ENCODE assay signal across 8 mouse cellular contexts in the genomic region with DNA sequence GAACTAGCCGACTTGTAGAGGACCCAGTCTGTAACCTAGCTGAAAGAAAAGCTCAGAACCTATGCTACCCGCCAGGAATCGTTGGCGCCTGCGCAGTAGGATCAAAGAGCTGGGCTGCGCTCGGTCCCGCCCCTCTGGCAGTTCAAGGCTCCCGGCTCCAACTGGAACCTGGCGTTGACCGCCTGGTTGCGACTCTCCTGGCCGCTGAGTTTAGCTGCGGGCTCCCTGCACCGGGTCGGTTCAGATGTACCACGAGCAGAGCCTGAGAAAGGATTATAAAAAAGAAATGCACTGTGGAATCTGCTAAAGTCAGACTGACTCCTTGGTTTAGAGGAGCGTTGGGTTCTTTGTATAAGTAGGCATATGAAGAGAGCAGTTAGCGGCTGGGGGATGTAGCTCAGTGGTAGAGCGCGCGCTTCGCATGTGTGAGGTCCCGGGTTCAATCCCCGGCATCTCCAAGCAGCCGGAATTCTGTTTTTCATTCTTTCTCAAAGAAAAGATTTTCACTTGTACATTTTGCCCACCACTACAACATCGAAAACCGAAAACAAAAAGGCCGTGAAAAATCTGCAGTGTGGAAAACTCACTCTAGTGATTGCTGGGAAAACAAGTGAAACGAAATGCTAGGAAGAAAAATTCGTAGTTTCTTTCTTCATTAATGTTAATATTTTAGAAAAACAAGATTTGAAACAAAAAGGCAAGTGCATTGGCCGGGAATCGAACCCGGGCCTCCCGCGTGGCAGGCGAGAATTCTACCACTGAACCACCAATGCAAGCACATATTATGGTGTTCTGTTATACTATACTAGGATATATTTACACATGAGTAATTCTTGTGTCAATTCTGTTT. TPM values are rescaled to one million over a fixed set of nuclear protein-coding genes. Genes with fewer than 3 reads are reported as not detected.
DNase-seq lines count a peak whose midpoint lies in the region; ATAC-seq lines count a peak whose summit lies in the region.

No protein-coding gene starts in this region.

- H3K4me2 ChIP-seq in hindbrain, embryonic 16.5 days (ENCODE audit: low read length) = peak overlapping the region; percentile 62

- H3K27ac ChIP-seq in hindbrain, embryonic 16.5 days (ENCODE audit: low read depth, low read length) = peak overlapping the region; percentile 97
- peak overlapping the region; percentile 56 for H3K27ac ChIP-seq in macrophage

- WGBS in hindbrain, embryonic 16.5 days = under 1% methylated on average over 37 of the region's 37 CpGs
- WGBS in macrophage (ENCODE audit: missing documents) = under 1% methylated on average over 37 of the region's 37 CpGs

- H3K4me1 ChIP-seq in hindbrain, embryonic 16.5 days (ENCODE audit: control insufficient read depth, insufficient read depth, low read depth, low read length) = no peaks in the 10 kb centered on the region; the same call in none of the 2 replicates

- peak; percentile 99 for ATAC-seq in hindbrain, embryonic 16.5 days

- no peaks in the 10 kb centered on the region for H3K9me3 ChIP-seq in hindbrain, embryonic 16.5 days (ENCODE audit: control insufficient read depth, low read length)

- H3K9ac ChIP-seq in hindbrain, embryonic 16.5 days (ENCODE audit: low read depth, low read length) = peak overlapping the region; percentile 82

- no peaks in the 10 kb centered on the region for H3K27me3 ChIP-seq in hindbrain, embryonic 16.5 days (replicated peaks; ENCODE audit: control insufficient read depth, insufficient read depth, low read length)

- H3K4me3 ChIP-seq in hindbrain, embryonic 16.5 days (ENCODE audit: low read length) = peak overlapping the region; percentile 73
- peak overlapping the region; percentile 51 for H3K4me3 ChIP-seq in macrophage (ENCODE audit: inconsistent target)

- DNase-seq in T-cell, adult 2 months (ENCODE audit: low spot score) = peak; percentile 91
- DNase-seq in cerebellum, postnatal 36 days = peak; percentile 96 to 99
- peak; percentile 94 for DNase-seq in gastrocnemius, adult 18-20 months (ENCODE audit: low spot score)
- DNase-seq in left cerebral cortex, adult 18-20 months (ENCODE audit: low spot score in 2 of 2) = peak; percentile 92 to 96
- DNase-seq in right cerebral cortex, adult 18-20 months = peak; percentile 95
- DNase-seq in urinary bladder, postnatal 10 days (ENCODE audit: low spot score) = peak; percentile 81

- H3K79me2 ChIP-seq in macrophage (ENCODE audit: inconsistent target) = no peaks in the 10 kb centered on the region

- no peaks in the 10 kb centered on the region for H3K36me3 ChIP-seq in hindbrain, embryonic 16.5 days (ENCODE audit: control insufficient read depth, insufficient read depth, low read length)
- H3K36me3 ChIP-seq in macrophage (ENCODE audit: inconsistent target) = no peaks in the 10 kb centered on the region

RNA-seq across cellular contexts. Expression of a gene that starts 55.5 kb away (rescaled TPM):
- total RNA-seq in gastrocnemius, adult 18-20 months (2021) = 100 to 1,000 TPM; 151 to 203 TPM
- polyA plus RNA-seq in hindbrain, embryonic 16.5 days (2015; fragmentation: Nextera tagmentation; extraction: Ambion mirVana) = 31.4 and 31.6 TPM in 2 replicates
- total RNA-seq in left cerebral cortex, adult 18-20 months (2021) = 10 to 100 TPM; 88.3 to 91.8 TPM
- total RNA-seq in macrophage (2018; cell fraction: chromatin; rRNA removed) = 100 to 1,000 TPM in 5 of 26 experiments, 10 to 100 TPM in 21; 19.6 to 228 (median 57.5) TPM
- 10 to 100 TPM; 14.9 to 51.6 (median 29.2) TPM for total RNA-seq in macrophage (2018; cell fraction: cytosol; rRNA removed)
- 100 to 1,000 TPM in 3 of 26 experiments, 10 to 100 TPM in 23; 14.4 to 252 (median 38.4) TPM for total RNA-seq in macrophage (2018; cell fraction: nucleus; rRNA removed)
- polyA plus RNA-seq in macrophage (2018) = 10.2 to 13.1 TPM (median 12.5 TPM) in 3 replicates

RNA-seq across cellular contexts. Expression of a gene that starts 58.1 kb away (rescaled TPM):
- 1 to 10 TPM; 2.0 to 3.3 TPM for total RNA-seq in gastrocnemius, adult 18-20 months (2021)
- polyA plus RNA-seq in hindbrain, embryonic 16.5 days (2015; fragmentation: Nextera tagmentation; extraction: Ambion mirVana) = 15.3 and 19.2 TPM in 2 replicates
- total RNA-seq in left cerebral cortex, adult 18-20 months (2021) = 10 to 100 TPM; 38.4 to 71.5 TPM
- total RNA-seq in macrophage (2018; cell fraction: chromatin; rRNA removed) = 10 to 100 TPM in 3 of 26 experiments, 1 to 10 TPM in 20, under 1 TPM in 2, not detected in 1; 0.59 to 29.7 (median 2.7) TPM
- 1 to 10 TPM in 25 of 26 experiments, under 1 TPM in 1; 0.65 to 6.3 (median 1.8) TPM for total RNA-seq in macrophage (2018; cell fraction: cytosol; rRNA removed)
- total RNA-seq in macrophage (2018; cell fraction: nucleus; rRNA removed) = 10 to 100 TPM in 3 of 26 experiments, 1 to 10 TPM in 21, under 1 TPM in 2; 0.51 to 16.7 (median 2.6) TPM
- 0.45 to 1.7 TPM (median 1.7 TPM) in 3 replicates for polyA plus RNA-seq in macrophage (2018)

Comparison
In these comparisons a context has a peak if more than half of its experiments do, and no peak if none do; other contexts are left out.
1. Peak in every context shown above with its lines: DNase-seq, ATAC-seq, H3K4me3 ChIP-seq and H3K27ac ChIP-seq.
2. RNA of a gene that starts 58.1 kb away (total RNA-seq): 38.4 to 71.5 TPM in left cerebral cortex, adult 18-20 months; 2.0 to 3.3 TPM in gastrocnemius, adult 18-20 months; every median in the first group is over 4 times any median in the second.